In genomic region chr2:167062965-167063880, GRCm38 (mm10) we compare ENCODE assay signal across 8 mouse cellular contexts. TPM values are rescaled to one million over a fixed set of nuclear protein-coding genes. Genes with fewer than 3 reads are reported as not detected.
DNase-seq lines count a peak whose midpoint lies in the region; ATAC-seq and TF ChIP-seq lines count a peak whose summit lies in the region.

Znfx1 (minus strand) TSS chr2:167063015.

- H3K27me3 ChIP-seq in hindbrain, postnatal 0 days (ENCODE audit: insufficient read depth, low read length): no peaks in the 10 kb centered on the region

- intact Hi-C loops in gastrocnemius, adult 2 months (cut with DNase I): loop anchor here (5.0 to 10.0 kb wide), 3 partner anchors 46 to 572 kb away; partner anchors contain the start of genes Ddx27, Slc9a8 and Ube2v1
- intact Hi-C loops in left cerebral cortex, adult 2 months (cut with DNase I): loop anchor here (5.0 kb wide), 2 partner anchors 124 to 429 kb away; partner anchors contain the start of genes Rnf114 and Spata2

- peak; percentile 95 for ATAC-seq in hindbrain, postnatal 0 days
- ATAC-seq in megakaryocyte, adult 5-6 weeks (ENCODE audit: poor library complexity, severe bottlenecking): peak; percentile 75

- peak within 1 kb of the TSS; percentile 95 for H3K9ac ChIP-seq in hindbrain, postnatal 0 days (replicated peaks; ENCODE audit: low read length)

- DNase-seq in T-cell, adult 2 months (ENCODE audit: low spot score): peak; percentile 96
- peak; percentile 98 to 99 for DNase-seq in cerebellum, postnatal 4 days (ENCODE audit: low spot score in 2 of 2)
- peak; percentile 96 for DNase-seq in gastrocnemius, adult 2 months
- DNase-seq in hindbrain, postnatal 0 days (ENCODE audit: low spot score): peak; percentile 96
- peak; percentile 96 to 97 for DNase-seq in left cerebral cortex, adult 2 months (ENCODE audit: extremely low spot score in 1 of 2, low spot score in 2 of 2)
- peak; percentile 96 for DNase-seq in right cerebral cortex, adult 2 months (ENCODE audit: low spot score in 2 of 2)
- peak; percentile 97 for DNase-seq in urinary bladder, postnatal 14 days (ENCODE audit: low spot score)

- H3K4me2 ChIP-seq in hindbrain, postnatal 0 days (ENCODE audit: low read depth, low read length): peak within 1 kb of the TSS; percentile 86

- 2% methylated on average over 56 of the region's 57 CpGs for WGBS in hindbrain, postnatal 0 days

- H3K9me3 ChIP-seq in hindbrain, postnatal 0 days (ENCODE audit: low read length): no peaks in the 10 kb centered on the region

- H3K4me3 ChIP-seq in gastrocnemius, adult 2 months: peak within 1 kb of the TSS; percentile 91
- H3K4me3 ChIP-seq in hindbrain, postnatal 0 days (ENCODE audit: low read length): peak within 1 kb of the TSS; percentile 69
- peak within 1 kb of the TSS; percentile 97 for H3K4me3 ChIP-seq in left cerebral cortex, adult 2 months

- peaks cover 14% of the 10 kb centered on the region for H3K36me3 ChIP-seq in hindbrain, postnatal 0 days (ENCODE audit: insufficient read depth, low read length)

- no peak for TF ChIP-seq CTCF in gastrocnemius, adult 2 months (IDR thresholded peaks at IDR 0.05)
- peak; percentile 56 for TF ChIP-seq CTCF in hindbrain, postnatal 0 days (IDR thresholded peaks at IDR 0.05; ENCODE audit: low read depth)
- peak; percentile 33 for TF ChIP-seq CTCF in left cerebral cortex, adult 2 months (IDR thresholded peaks at IDR 0.05)

- peak within 1 kb of the TSS; percentile 96 for H3K27ac ChIP-seq in gastrocnemius, adult 2 months
- H3K27ac ChIP-seq in hindbrain, postnatal 0 days: peak within 1 kb of the TSS; percentile 88
- peak within 1 kb of the TSS; percentile 96 for H3K27ac ChIP-seq in left cerebral cortex, adult 2 months

- H3K4me1 ChIP-seq in hindbrain, postnatal 0 days (ENCODE audit: insufficient read depth, low read length): peaks cover 16% of the 10 kb centered on the region

RNA-seq across cellular contexts. Expression of gene Znfx1, which starts in this region (rescaled TPM):
- total RNA-seq in gastrocnemius, adult 2 months (2021): 10 to 100 TPM; 25.2 to 25.8 TPM
- total RNA-seq in hindbrain, postnatal 0 days (2014; rRNA removed): 31.6 and 34.9 TPM in 2 replicates
- 4.9 and 5.8 TPM in 2 replicates for polyA plus RNA-seq in hindbrain, postnatal 0 days (2015; fragmentation: Nextera tagmentation; extraction: Ambion mirVana)
- total RNA-seq in left cerebral cortex, adult 2 months (2021): 10 to 100 TPM; 76.7 to 80.7 TPM
- total RNA-seq in megakaryocyte, adult 5-6 weeks (2015): 28.2 and 29.2 TPM in 2 replicates
- total RNA-seq in megakaryocyte, adult 5-6 weeks (2017): 58.4 and 78.1 TPM in 2 replicates

Comparison
In these comparisons a context has a peak if more than half of its experiments do, and no peak if none do; other contexts are left out.
1. Peak in every context shown above with its lines: DNase-seq, ATAC-seq, H3K4me3 ChIP-seq and H3K27ac ChIP-seq.